Mouse (Mus musculus) spleen, adult 18-20 months (tissue): ENCODE data around the gene Cdk9.

Experiments
- DNase-seq, 2 experiments: peaks; one replicate each; pipeline ENCODE4 v3.0.0; 2022; ENCODE audit warnings: mixed read lengths in 2 of 2

Cdk9 gene

GRCm38 (mm10) chr2:32731911-32732310, 19.0 kb upstream of the Cdk9 start:
- no peak for DNase-seq

GRCm38 (mm10) chr2:32730854-32731253, 18.0 kb upstream of the Cdk9 start:
- DNase-seq = no peak

- DNase-seq = no peak
Measured at GRCm38 (mm10) chr2:32729547-32729946, 16.7 kb upstream of the Cdk9 start.

GRCm38 (mm10) chr2:32728463-32728862, 15.6 kb upstream of the Cdk9 start:
- no peak for DNase-seq

- peak; percentile 71 to 73 for DNase-seq
Measured at GRCm38 (mm10) chr2:32727435-32727834, 14.6 kb upstream of the Cdk9 start.

GRCm38 (mm10) chr2:32724832-32725790, 12.2 kb upstream of the Cdk9 start:
- DNase-seq = no peak

GRCm38 (mm10) chr2:32724149-32724548, 11.3 kb upstream of the Cdk9 start:
- no peak for DNase-seq

- DNase-seq = no peak
Measured at GRCm38 (mm10) chr2:32722581-32722980, 9.7 kb upstream of the Cdk9 start.

GRCm38 (mm10) chr2:32722046-32722445, 9.2 kb upstream of the Cdk9 start:
- DNase-seq = no peak

- peak; percentile 65 to 70 for DNase-seq
Measured at GRCm38 (mm10) chr2:32720681-32721229, 7.9 kb upstream of the Cdk9 start, which contains the start of gene Sh2d3c. TSS of gene Sh2d3c (plus strand) at chr2:32721055.

- DNase-seq = no peak
Measured at GRCm38 (mm10) chr2:32720053-32720452, 7.2 kb upstream of the Cdk9 start.

GRCm38 (mm10) chr2:32718761-32719160, 5.9 kb upstream of the Cdk9 start:
- no peak for DNase-seq

- DNase-seq = peak; percentile 52 to 56
Measured at GRCm38 (mm10) chr2:32714987-32715425, 2.1 kb upstream of the Cdk9 start.

GRCm38 (mm10) chr2:32714117-32714986, 1.5 kb upstream of the Cdk9 start:
- peak in 1 of 2 experiments; percentile 29 for DNase-seq

- DNase-seq = peak; percentile 93 to 97
Measured at GRCm38 (mm10) chr2:32712586-32712933, 316 bp downstream of the Cdk9 start.

- DNase-seq = peak; percentile 68 to 71
Measured at GRCm38 (mm10) chr2:32712108-32712551, 746 bp downstream of the Cdk9 start.

GRCm38 (mm10) chr2:32711301-32712056, 1.4 kb downstream of the Cdk9 start:
- DNase-seq = no peak

- peak; percentile 43 to 51 for DNase-seq
Measured at GRCm38 (mm10) chr2:32710425-32710824, 2.5 kb downstream of the Cdk9 start.

- DNase-seq = no peak
Measured at GRCm38 (mm10) chr2:32709521-32710137, 3.2 kb downstream of the Cdk9 start.

- peak; percentile 38 to 58 for DNase-seq
Measured at GRCm38 (mm10) chr2:32708643-32709042, 4.2 kb downstream of the Cdk9 start.

- DNase-seq = no peak
Measured at GRCm38 (mm10) chr2:32706971-32707370, 5.9 kb downstream of the Cdk9 start.

- DNase-seq = no peak
Measured at GRCm38 (mm10) chr2:32705018-32705417, 7.9 kb downstream of the Cdk9 start.
